Mouse (Mus musculus) CH12.LX (cell line): ENCODE measurements around the gene Adra2c. TPM values are rescaled to one million over a fixed set of nuclear protein-coding genes. Genes with fewer than 3 reads are reported as not detected.
A peak's percentile ranks its signal among the peaks of the same experiment; 100 is the strongest.

Experiments used
- DNase-seq: peaks from one replicate; pipeline ENCODE4 v3.0.0-alpha.2; 2013; ENCODE audit errors: extremely low read depth
- H3K27ac ChIP-seq: 2 replicates; pipeline ENCODE4 v1.5.1; 2012; ENCODE audit warnings: low read depth, mild to moderate bottlenecking, control low read depth, moderate library complexity; ENCODE audit not compliant: insufficient read depth
- H3K27me3 ChIP-seq: replicated peaks from 2 replicates; pipeline ENCODE3; 2012; ENCODE audit warnings: inconsistent platforms
- H3K36me3 ChIP-seq, 2 experiments: replicated peaks in 1 of 2; 2 replicates each; pipeline versions ENCODE3 to v1.6.1; 2012; ENCODE audit warnings: inconsistent platforms in 1 of 2, low read length in 1 of 2, mild to moderate bottlenecking in 1 of 2, mixed read lengths in 1 of 2, moderate library complexity in 1 of 2; ENCODE audit not compliant: control insufficient read depth in 1 of 2, insufficient read depth in 1 of 2
- H3K4me1 ChIP-seq, 2 experiments: 2 replicates each; pipeline ENCODE4 v1.6.1; 2012; ENCODE audit warnings: inconsistent platforms in 1 of 2, moderate library complexity in 1 of 2; ENCODE audit not compliant: insufficient read depth in 2 of 2, control insufficient read depth in 1 of 2
- H3K4me2 ChIP-seq: 2 replicates; pipeline ENCODE4 v1.6.1; 2012; ENCODE audit warnings: low read depth, mild to moderate bottlenecking, control low read depth; ENCODE audit not compliant: poor library complexity, insufficient read depth, severe bottlenecking
- H3K4me3 ChIP-seq, 3 experiments: fragments of 150-350 bp in 1 of 3; sonication (generic) in 1 of 3; replicated peaks in 1 of 3; 2 replicates each; pipeline versions ENCODE3 to v1.5.1; 2011 to 2012; ENCODE audit warnings: low read depth in 2 of 3, low read length in 2 of 3, mild to moderate bottlenecking in 2 of 3, moderate library complexity in 2 of 3, control low read depth in 1 of 3, improper control_type of control experiment in 1 of 3, inconsistent platforms in 1 of 3, mixed read lengths in 1 of 3; ENCODE audit not compliant: poor library complexity in 1 of 3
- H3K79me2 ChIP-seq: replicated peaks from 2 replicates; pipeline ENCODE4 v1.6.1; 2012; ENCODE audit warnings: mild to moderate bottlenecking, moderate library complexity; ENCODE audit not compliant: control insufficient read depth, poor library complexity, insufficient read depth, severe bottlenecking; ENCODE audit errors: extremely low read depth
- H3K9ac ChIP-seq: 2 replicates; pipeline ENCODE4 v1.6.1; 2012; ENCODE audit warnings: low read depth, mild to moderate bottlenecking, control low read depth, moderate library complexity; ENCODE audit not compliant: insufficient read depth
- H3K9me3 ChIP-seq: replicated peaks from 2 replicates; pipeline ENCODE3; 2012; ENCODE audit warnings: low read length, inconsistent platforms, mixed read lengths
- CTCF ChIP-seq, 2 experiments: IDR thresholded peaks in 1 of 2; conservative IDR thresholded peaks in 1 of 2; 2 replicates each; pipeline ENCODE4 v1.5.1; 2011 to 2012; ENCODE audit warnings: low read depth in 2 of 2, low read length in 2 of 2, improper control_type of control experiment in 1 of 2, inconsistent platforms in 1 of 2, mild to moderate bottlenecking in 1 of 2, moderate library complexity in 1 of 2
- E2F4 ChIP-seq: IDR thresholded peaks from 2 replicates; pipeline ENCODE4 v1.6.1; 2011; ENCODE audit warnings: low read depth, low read length, improper control_type of control experiment; ENCODE audit not compliant: insufficient replicate concordance
- ELF1 ChIP-seq: IDR thresholded peaks from 2 replicates; pipeline ENCODE4 v1.6.1; 2014; ENCODE audit warnings: low read depth, mild to moderate bottlenecking, inconsistent platforms, low read length, improper control_type of control experiment
- EP300 ChIP-seq: IDR thresholded peaks from 2 replicates; pipeline ENCODE4 v1.6.1; 2011; ENCODE audit warnings: low read length, improper control_type of control experiment
- ETS1 ChIP-seq: conservative IDR thresholded peaks from 2 replicates; pipeline ENCODE4 v1.6.1; 2012; ENCODE audit warnings: low read depth, mild to moderate bottlenecking, inconsistent platforms, low read length, improper control_type of control experiment, moderate library complexity
- GABPA ChIP-seq: IDR thresholded peaks from 2 replicates; pipeline ENCODE4 v1.6.1; 2012; ENCODE audit warnings: low read depth, low read length, improper control_type of control experiment, inconsistent platforms; ENCODE audit not compliant: insufficient replicate concordance
- IRF4 ChIP-seq: IDR thresholded peaks from 2 replicates; pipeline ENCODE4 v1.6.1; 2014; ENCODE audit warnings: low read depth, mild to moderate bottlenecking, inconsistent platforms, low read length, improper control_type of control experiment
- JUN ChIP-seq: IDR thresholded peaks from 2 replicates; pipeline ENCODE4 v1.6.1; 2011; ENCODE audit warnings: low read depth, mild to moderate bottlenecking, low read length, improper control_type of control experiment, moderate library complexity; ENCODE audit not compliant: insufficient read depth
- JUND ChIP-seq: conservative IDR thresholded peaks from 2 replicates; pipeline ENCODE4 v1.6.1; 2011; ENCODE audit warnings: low read depth, low read length, improper control_type of control experiment
- MAFK ChIP-seq: IDR thresholded peaks from 2 replicates; pipeline ENCODE4 v1.6.1; 2011; ENCODE audit warnings: low read length, improper control_type of control experiment; ENCODE audit not compliant: insufficient replicate concordance
- MAZ ChIP-seq: IDR thresholded peaks from 2 replicates; pipeline ENCODE4 v1.6.1; 2012; ENCODE audit warnings: low read depth, mild to moderate bottlenecking, inconsistent platforms, low read length, improper control_type of control experiment, moderate library complexity
- NRF1 ChIP-seq: IDR thresholded peaks from 2 replicates; pipeline ENCODE4 v1.6.1; 2014; ENCODE audit warnings: low read depth, mild to moderate bottlenecking, inconsistent platforms, low read length, improper control_type of control experiment, moderate library complexity
- PAX5 ChIP-seq: IDR thresholded peaks from 2 replicates; pipeline ENCODE4 v1.6.1; 2012; ENCODE audit warnings: low read length, inconsistent platforms, mixed read lengths
- RAD21 ChIP-seq: IDR thresholded peaks from 2 replicates; pipeline ENCODE4 v1.6.1; 2011; ENCODE audit warnings: low read depth, mild to moderate bottlenecking, low read length, improper control_type of control experiment, moderate library complexity
- SMC3 ChIP-seq: IDR thresholded peaks from 2 replicates; pipeline ENCODE4 v1.6.1; 2011; ENCODE audit warnings: low read depth, low read length, improper control_type of control experiment
- dilution Hi-C: fragments of 300-500 bp; cut with MboI; formaldehyde crosslinking; loops from 2 replicates; pipeline ENCODE4 v1.14.3; 2020; ENCODE audit warnings: low sequenced_read_pairs; ENCODE audit not compliant: extremely low pct_unique_long_range_greater_than_20kb, extremely low pct_ligation_motif_present
- in situ Hi-C: fragments of 300-500 bp; cut with MboI; formaldehyde crosslinking; loops from 3 replicates; pipeline ENCODE4 v1.14.3; 2019; ENCODE audit warnings: low sequenced_read_pairs, low pct_ligation_motif_present, low pct_unique_long_range_greater_than_20kb, mixed read lengths
- polyA plus RNA-seq: library from polyadenylated mRNA; unstranded; fragments of >175 nt; gene quantifications from 2 replicates; pipeline ENCODE4 v1.2.1, GENCODE M21; 2012; ENCODE audit warnings: low read depth; ENCODE audit not compliant: insufficient read length
- total RNA-seq, 2 experiments: library from RNA; depleted of rRNA; stranded (reverse); fragments of 300-350 nt in 1 of 2; fragments of >200 nt in 1 of 2; gene quantifications; 2 replicates each; pipeline ENCODE4 v1.2.3; 2012 to 2014

Adra2c gene
- total and polyA plus RNA-seq, 3 experiments = not detected

- Histone ChIP-seq H3K27ac (no peak overlapping the region), H3K36me3 (no peaks in the 10 kb centered on the region), H3K4me2 (no peak overlapping the region), H3K9me3 (peaks cover 11% of the 10 kb centered on the region), H3K27me3 (peaks cover 77% of the 10 kb centered on the region), H3K79me2 (no peaks in the 10 kb centered on the region), H3K4me3 (no peak overlapping the region), H3K4me1 (no peaks in the 10 kb centered on the region), H3K9ac (no peak overlapping the region)
- no peak for TF ChIP-seq ETS1
- TF ChIP-seq IRF4 = no peak
- TF ChIP-seq GABPA = no peak
- no peak for TF ChIP-seq EP300
- no peak for TF ChIP-seq MAZ
- no peak for TF ChIP-seq JUND
- TF ChIP-seq CTCF (conservative IDR thresholded peaks at IDR 0.05 in 1 of 2, IDR thresholded peaks at IDR 0.05 in 1 of 2; ENCODE audit: low read depth in 2 of 2, low read length in 2 of 2) = no peak
- no peak for TF ChIP-seq MAFK
- dilution Hi-C loops (no loop called here), in situ Hi-C loops (no loop called here)
- DNase-seq = no peak
These were observed 39.5 kb upstream of the Adra2c start for GRCm38 (mm10) chr5:35238627-35239026.

GRCm38 (mm10) chr5:35241556-35241955 is 36.6 kb upstream of the Adra2c start:
- TF ChIP-seq NRF1 (no peak), ELF1 (no peak), PAX5 (no peak), GABPA (no peak), E2F4 (no peak)
- H3K4me1 ChIP-seq = no peaks in the 10 kb centered on the region
- dilution Hi-C loops = no loop called here
- no peak overlapping the region for H3K4me2 ChIP-seq
- peaks cover 85% of the 10 kb centered on the region for H3K27me3 ChIP-seq
- peaks cover 11% of the 10 kb centered on the region for H3K9me3 ChIP-seq
- no peak overlapping the region for H3K9ac ChIP-seq
- H3K79me2 ChIP-seq = no peaks in the 10 kb centered on the region
- H3K36me3 ChIP-seq = no peaks in the 10 kb centered on the region
- in situ Hi-C loops = no loop called here
- no peak overlapping the region for H3K4me3 ChIP-seq
- DNase-seq = no peak
- H3K27ac ChIP-seq = no peak overlapping the region

- Histone ChIP-seq H3K27me3 (peaks cover 88% of the 10 kb centered on the region), H3K27ac (no peak overlapping the region), H3K36me3 (no peaks in the 10 kb centered on the region), H3K4me1 (no peaks in the 10 kb centered on the region), H3K9me3 (peaks cover 11% of the 10 kb centered on the region), H3K9ac (no peak overlapping the region), H3K79me2 (no peaks in the 10 kb centered on the region), H3K4me2 (no peak overlapping the region), H3K4me3 (no peak overlapping the region)
- in situ Hi-C loops = no loop called here
- peak; percentile 20 for DNase-seq
- dilution Hi-C loops = no loop called here
- TF ChIP-seq RAD21 = peak; percentile 43
- peak; percentile 67 for TF ChIP-seq SMC3
- peak in 1 of 2 experiments; percentile 66; a peak in 2 of 4 replicates for TF ChIP-seq CTCF (conservative IDR thresholded peaks at IDR 0.05 in 1 of 2, IDR thresholded peaks at IDR 0.05 in 1 of 2; ENCODE audit: low read depth in 2 of 2, low read length in 2 of 2)
- TF ChIP-seq GABPA = no peak
- TF ChIP-seq JUN = no peak
These were observed 33.9 kb upstream of the Adra2c start for GRCm38 (mm10) chr5:35244204-35244603.
